Mouse (Mus musculus) heart, adult 2 months (tissue): Measurements from ENCODE around the gene Pcgf2.
A peak's percentile ranks its signal among the peaks of the same experiment; 100 is the strongest.

Experiments
- CTCF ChIP-seq: fragments of 200-600 bp; IDR thresholded peaks from 2 replicates; pipeline ENCODE4 v1.8.1; 2022; ENCODE audit warnings: antibody characterized with exemption, mild to moderate bottlenecking, moderate library complexity
- EP300 ChIP-seq: fragments of 200-500 bp; IDR thresholded peaks from 2 replicates; pipeline ENCODE4 v1.6.1; 2011; ENCODE audit warnings: low read depth, low read length, control low read depth; ENCODE audit not compliant: insufficient read depth

DNA sequence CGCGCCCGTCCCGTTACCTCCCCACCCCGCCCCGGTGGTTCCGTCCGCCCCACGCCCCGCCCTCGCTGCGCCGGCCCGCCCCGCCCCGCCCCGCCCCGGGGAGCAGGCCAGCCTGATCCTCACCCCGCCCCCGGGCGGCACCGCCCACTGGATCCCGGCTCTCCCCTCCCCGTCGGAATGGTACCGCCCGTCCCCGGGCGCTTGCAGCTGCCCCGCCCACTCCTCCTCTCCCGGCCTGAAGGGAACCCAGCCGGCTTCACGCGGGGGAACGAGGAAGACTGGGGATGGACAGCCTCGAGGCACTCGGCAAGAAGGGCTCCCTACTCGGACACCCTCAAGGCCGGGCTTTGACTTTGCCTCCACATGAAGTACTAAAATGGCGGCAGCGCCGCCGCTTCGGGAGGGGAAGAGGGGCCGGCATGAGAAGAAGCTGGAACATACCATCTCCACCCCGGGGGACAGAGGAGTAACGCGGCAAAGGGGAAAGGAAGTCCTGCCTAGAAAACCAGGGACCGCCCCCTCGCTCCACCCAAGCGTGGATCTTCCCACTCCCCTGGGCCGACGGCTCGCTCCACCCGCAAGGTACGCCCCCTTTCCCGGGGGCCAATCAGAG, 44.5 kb upstream of the Pcgf2 start:
- TF ChIP-seq CTCF (no peak), EP300 (peak; percentile 77; the same call in 1 of the 2 replicates)
